Mouse (Mus musculus): ENCODE data around the gene Aunip. TPM values are rescaled to one million over a fixed set of nuclear protein-coding genes. Genes with fewer than 3 reads are reported as not detected.

Gene Aunip
- polyA plus RNA-seq, 1 experiment from 2014 or later: 18.9 TPM

GRCm38 (mm10) chr4:134534932-134535786 is 24.4 kb downstream of the Aunip start, which contains the start of gene Mtfr1l:
Gene Mtfr1l, minus strand, starts transcription at chr4:134535387.
- no peaks in the 10 kb centered on the region for H3K9me3 ChIP-seq (replicated peaks)
- peak within 1 kb of the TSS; percentile 86 for H3K27ac ChIP-seq (replicated peaks)
- H3K4me2 ChIP-seq: peak within 1 kb of the TSS; percentile 100
- peaks cover 21% of the 10 kb centered on the region for H3K36me3 ChIP-seq (replicated peaks)
- peaks cover 36% of the 10 kb centered on the region for H3K4me1 ChIP-seq (replicated peaks)
- H3K9ac ChIP-seq: peak within 1 kb of the TSS; percentile 86
- peak; percentile 96 for ATAC-seq (ENCODE audit: insufficient read depth)
- H3K4me3 ChIP-seq (replicated peaks): peak within 1 kb of the TSS; percentile 89
- no peaks in the 10 kb centered on the region for H3K27me3 ChIP-seq
- under 1% methylated on average over 71 of the region's 71 CpGs for WGBS (ENCODE audit: insufficient replicate concordance)

GRCm38 (mm10) chr4:134535787-134536151 is 25.0 kb downstream of the Aunip start:
- no peak for ATAC-seq (ENCODE audit: insufficient read depth)
- H3K36me3 ChIP-seq (replicated peaks): peaks cover 19% of the 10 kb centered on the region
- no peaks in the 10 kb centered on the region for H3K9me3 ChIP-seq (replicated peaks)
- no peaks in the 10 kb centered on the region for H3K27me3 ChIP-seq
- H3K27ac ChIP-seq (replicated peaks): peak overlapping the region; percentile 86; the same call in 1 of the 2 replicates
- peak overlapping the region; percentile 100 for H3K4me2 ChIP-seq
- WGBS (ENCODE audit: insufficient replicate concordance): 14% methylated on average over 8 of the region's 8 CpGs
- H3K9ac ChIP-seq: peak overlapping the region; percentile 86
- peaks cover 36% of the 10 kb centered on the region for H3K4me1 ChIP-seq (replicated peaks)
- H3K4me3 ChIP-seq (replicated peaks): peak overlapping the region; percentile 89

- no peaks in the 10 kb centered on the region for H3K27me3 ChIP-seq
- H3K4me3 ChIP-seq (replicated peaks): no peak overlapping the region
- H3K27ac ChIP-seq (replicated peaks): no peak overlapping the region
- ATAC-seq (ENCODE audit: insufficient read depth): no peak
- H3K9me3 ChIP-seq (replicated peaks): no peaks in the 10 kb centered on the region
- peaks cover 12% of the 10 kb centered on the region for H3K36me3 ChIP-seq (replicated peaks)
- H3K4me2 ChIP-seq: no peak overlapping the region
- WGBS (ENCODE audit: insufficient replicate concordance): 79% methylated on average over 10 of the region's 10 CpGs
- peaks cover 16% of the 10 kb centered on the region for H3K4me1 ChIP-seq (replicated peaks)
- no peak overlapping the region for H3K9ac ChIP-seq
Observed at GRCm38 (mm10) chr4:134538997-134539580, 28.3 kb downstream of the Aunip start.

GRCm38 (mm10) chr4:134542726-134543125 is 31.9 kb downstream of the Aunip start:
- Histone ChIP-seq H3K4me3 (replicated peaks) (no peak overlapping the region), H3K27me3 (no peaks in the 10 kb centered on the region), H3K36me3 (replicated peaks) (peaks cover 19% of the 10 kb centered on the region), H3K4me2 (no peak overlapping the region), H3K27ac (replicated peaks) (no peak overlapping the region), H3K9ac (no peak overlapping the region), H3K4me1 (replicated peaks) (peaks cover 14% of the 10 kb centered on the region), H3K9me3 (replicated peaks) (no peaks in the 10 kb centered on the region)
- 71% methylated on average over 9 of the region's 9 CpGs for WGBS (ENCODE audit: insufficient replicate concordance)
- no peak for ATAC-seq (ENCODE audit: insufficient read depth)

- H3K4me3 ChIP-seq (replicated peaks): no peak overlapping the region
- H3K4me1 ChIP-seq (replicated peaks): peaks cover 19% of the 10 kb centered on the region
- no peaks in the 10 kb centered on the region for H3K9me3 ChIP-seq (replicated peaks)
- no peak overlapping the region for H3K9ac ChIP-seq
- peak; percentile 29; the same call in 1 of the 2 replicates for ATAC-seq (ENCODE audit: insufficient read depth)
- peaks cover 19% of the 10 kb centered on the region for H3K36me3 ChIP-seq (replicated peaks)
- H3K27me3 ChIP-seq: no peaks in the 10 kb centered on the region
- H3K4me2 ChIP-seq: no peak overlapping the region
- WGBS (ENCODE audit: insufficient replicate concordance): 3% methylated on average over 5 of the region's 5 CpGs
- no peak overlapping the region for H3K27ac ChIP-seq (replicated peaks)
Observed at GRCm38 (mm10) chr4:134543261-134543660, 32.5 kb downstream of the Aunip start.

- ATAC-seq (ENCODE audit: insufficient read depth): no peak
- Histone ChIP-seq H3K9ac (no peak overlapping the region), H3K9me3 (replicated peaks) (peaks cover 6% of the 10 kb centered on the region; the same call in 1 of the 2 replicates), H3K27ac (replicated peaks) (no peak overlapping the region), H3K36me3 (replicated peaks) (peaks cover 29% of the 10 kb centered on the region), H3K4me2 (no peak overlapping the region), H3K4me3 (replicated peaks) (no peak overlapping the region), H3K27me3 (peaks cover 15% of the 10 kb centered on the region), H3K4me1 (replicated peaks) (peaks cover 44% of the 10 kb centered on the region)
- WGBS (ENCODE audit: insufficient replicate concordance): 68% methylated on average over 9 of the region's 9 CpGs
Observed at GRCm38 (mm10) chr4:134546814-134547705, 36.3 kb downstream of the Aunip start.

- H3K9ac ChIP-seq: no peak overlapping the region
- 0 out of 2 replicates have a peak, but pooled peaks have one; percentile 10 for ATAC-seq (ENCODE audit: insufficient read depth)
- peaks cover 15% of the 10 kb centered on the region for H3K27me3 ChIP-seq
- peaks cover 49% of the 10 kb centered on the region for H3K4me1 ChIP-seq (replicated peaks)
- H3K4me2 ChIP-seq: peak overlapping the region; percentile 8
- WGBS (ENCODE audit: insufficient replicate concordance): 39% methylated on average over 18 of the region's 18 CpGs
- H3K27ac ChIP-seq (replicated peaks): 0 out of 2 replicates have a peak overlapping the region, but pooled peaks have one; percentile 19
- H3K36me3 ChIP-seq (replicated peaks): peaks cover 23% of the 10 kb centered on the region
- no peak overlapping the region for H3K4me3 ChIP-seq (replicated peaks)
- peaks cover 6% of the 10 kb centered on the region; the same call in 1 of the 2 replicates for H3K9me3 ChIP-seq (replicated peaks)
Observed at GRCm38 (mm10) chr4:134548169-134548938, 37.6 kb downstream of the Aunip start.

- no peak for ATAC-seq (ENCODE audit: insufficient read depth)
- Histone ChIP-seq H3K9me3 (replicated peaks) (peaks cover 6% of the 10 kb centered on the region; the same call in 1 of the 2 replicates), H3K4me2 (no peak overlapping the region), H3K4me3 (replicated peaks) (no peak overlapping the region), H3K27ac (replicated peaks) (no peak overlapping the region), H3K27me3 (peaks cover 15% of the 10 kb centered on the region), H3K36me3 (replicated peaks) (peaks cover 14% of the 10 kb centered on the region), H3K4me1 (replicated peaks) (peaks cover 49% of the 10 kb centered on the region), H3K9ac (no peak overlapping the region)
- WGBS (ENCODE audit: insufficient replicate concordance): 86% methylated on average over 8 of the region's 8 CpGs
Observed at GRCm38 (mm10) chr4:134549899-134550298, 39.1 kb downstream of the Aunip start.

- H3K9ac ChIP-seq: peak within 1 kb of the TSS; percentile 65
- 1% methylated on average over 67 of the region's 67 CpGs for WGBS (ENCODE audit: insufficient replicate concordance)
- H3K4me2 ChIP-seq: peak within 1 kb of the TSS; percentile 85
- H3K27me3 ChIP-seq: peaks cover 15% of the 10 kb centered on the region
- peak; percentile 61 for ATAC-seq (ENCODE audit: insufficient read depth)
- H3K4me1 ChIP-seq (replicated peaks): peaks cover 45% of the 10 kb centered on the region
- H3K9me3 ChIP-seq (replicated peaks): peaks cover 6% of the 10 kb centered on the region; the same call in 1 of the 2 replicates
- no peak within 1 kb of the TSS for H3K27ac ChIP-seq (replicated peaks)
- peaks cover 14% of the 10 kb centered on the region for H3K36me3 ChIP-seq (replicated peaks)
- H3K4me3 ChIP-seq (replicated peaks): peak within 1 kb of the TSS; percentile 62
Observed at GRCm38 (mm10) chr4:134551494-134552316, 40.9 kb downstream of the Aunip start, which contains the start of gene Selenon. Gene Selenon, minus strand, starts transcription at chr4:134552166.

Measured in liver, embryonic 15.5 days (tissue).